16 mouse cellular contexts compared by ENCODE assay signal in the genomic region with DNA sequence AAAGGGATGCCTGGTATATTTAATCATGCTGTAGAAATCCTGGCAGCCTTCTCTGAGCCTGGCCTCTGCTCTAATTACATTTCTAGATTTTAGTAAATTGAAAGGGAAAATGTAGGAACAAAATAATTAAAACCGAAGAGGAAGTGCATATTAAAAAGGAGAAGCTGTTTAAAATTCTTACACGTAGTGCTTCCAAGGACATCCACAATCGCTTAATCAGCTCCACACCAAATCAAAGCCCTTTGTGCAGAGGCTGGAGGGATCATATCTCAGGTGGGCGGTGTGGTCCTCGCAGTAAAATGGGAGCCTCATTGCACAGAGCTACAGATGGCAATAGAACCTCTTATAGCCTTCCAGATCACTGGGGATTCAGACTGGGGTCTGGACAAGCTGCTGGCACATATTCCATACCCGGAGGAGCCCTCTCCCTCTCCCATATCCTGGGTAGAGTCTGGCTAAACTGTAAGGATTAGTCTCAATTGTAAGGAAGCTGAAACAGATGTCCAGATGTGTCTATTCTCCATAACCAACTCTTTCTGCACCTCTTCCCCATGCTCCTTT. TPM values are rescaled to one million over a fixed set of nuclear protein-coding genes. Genes with fewer than 3 reads are reported as not detected.
DNase-seq lines count a peak whose midpoint lies in the region; ATAC-seq lines count a peak whose summit lies in the region.
"Had no signal": no experiment of that assay in that cellular context is flagged by ENCODE, and none has a peak within 500 bp of the region (broad histone marks: within the 10 kb centered on the region; RNA-seq: fewer than 3 reads in every experiment).

No protein-coding gene starts in this region.

- no peak overlapping the region for H3K27ac ChIP-seq in heart, embryonic 12.5 days (ENCODE audit: poor library complexity, severe bottlenecking)
- H3K27ac ChIP-seq in midbrain, embryonic 13.5 days: peak overlapping the region; percentile 51
- H3K27ac ChIP-seq in midbrain, embryonic 10.5 days (replicated peaks): no peak overlapping the region
- H3K27ac ChIP-seq in embryonic facial prominence, embryonic 15.5 days (replicated peaks): 0 out of 2 replicates have a peak overlapping the region, but pooled peaks have one; percentile 1
- H3K27ac ChIP-seq: heart, adult 2 months; liver, embryonic 15.5 days had no signal

- ATAC-seq in heart, embryonic 12.5 days (ENCODE audit: insufficient number of reproducible peaks, low FRiP score): no peak
- no peak for ATAC-seq in midbrain, embryonic 13.5 days
- no peak for ATAC-seq in embryonic facial prominence, embryonic 15.5 days (ENCODE audit: insufficient number of reproducible peaks, low FRiP score, low TSS enrichment, low read depth)
- ATAC-seq: Patski had no signal

- intact Hi-C loops in heart, postnatal 25 days (cut with DNase I): no loop called here

- no peaks in the 10 kb centered on the region for H3K27me3 ChIP-seq in heart, embryonic 12.5 days (replicated peaks)
- H3K27me3 ChIP-seq in midbrain, embryonic 13.5 days: peaks cover 3% of the 10 kb centered on the region; the same call in 1 of the 2 replicates
- peaks cover 21% of the 10 kb centered on the region for H3K27me3 ChIP-seq in midbrain, embryonic 10.5 days (ENCODE audit: low read depth, poor library complexity, severe bottlenecking)
- H3K27me3 ChIP-seq in embryonic facial prominence, embryonic 15.5 days: no peaks in the 10 kb centered on the region
- H3K27me3 ChIP-seq: Patski had no signal

- H3K4me3 ChIP-seq in heart, embryonic 12.5 days: no peak overlapping the region
- no peak overlapping the region for H3K4me3 ChIP-seq in midbrain, embryonic 13.5 days (replicated peaks)
- H3K4me3 ChIP-seq in midbrain, embryonic 10.5 days: no peak overlapping the region
- no peak overlapping the region for H3K4me3 ChIP-seq in embryonic facial prominence, embryonic 15.5 days (replicated peaks)
- H3K4me3 ChIP-seq: heart, adult 2 months; liver, embryonic 15.5 days had no signal

- 73% methylated on average over 6 of the region's 6 CpGs for WGBS in heart, embryonic 12.5 days
- 56% methylated on average over 6 of the region's 6 CpGs for WGBS in midbrain, embryonic 13.5 days
- WGBS in midbrain, embryonic 10.5 days: 73% methylated on average over 6 of the region's 6 CpGs
- 25% methylated on average over 6 of the region's 6 CpGs for WGBS in embryonic facial prominence, embryonic 15.5 days

- H3K36me3 ChIP-seq in heart, embryonic 12.5 days: no peaks in the 10 kb centered on the region
- no peaks in the 10 kb centered on the region for H3K36me3 ChIP-seq in midbrain, embryonic 13.5 days
- no peaks in the 10 kb centered on the region for H3K36me3 ChIP-seq in midbrain, embryonic 10.5 days
- no peaks in the 10 kb centered on the region for H3K36me3 ChIP-seq in embryonic facial prominence, embryonic 15.5 days
- H3K36me3 ChIP-seq: liver, embryonic 15.5 days had no signal

- peaks cover 14% of the 10 kb centered on the region for H3K4me1 ChIP-seq in heart, embryonic 12.5 days (replicated peaks)
- H3K4me1 ChIP-seq in midbrain, embryonic 13.5 days (replicated peaks): peaks cover 22% of the 10 kb centered on the region
- peaks cover 18% of the 10 kb centered on the region for H3K4me1 ChIP-seq in midbrain, embryonic 10.5 days
- peaks cover 27% of the 10 kb centered on the region for H3K4me1 ChIP-seq in embryonic facial prominence, embryonic 15.5 days

- DNase-seq in heart, postnatal 25 days (ENCODE audit: low spot score): no peak
- DNase-seq in midbrain, embryonic 10.5 days (ENCODE audit: low spot score): no peak
- DNase-seq in adipocyte (ENCODE audit: low spot score): no peak
- no peak for DNase-seq in thymus, postnatal 25 days
- DNase-seq: cerebellum, postnatal 36 days; heart, adult 2 months; heart, postnatal 14 days; kidney, adult 18-20 months; kidney, postnatal 25 days; right cerebral cortex, postnatal 4 days; thymus, adult 2 months had no signal

- H3K9ac ChIP-seq in heart, embryonic 12.5 days: peak overlapping the region; percentile 24; the same call in 1 of the 2 replicates
- no peak overlapping the region for H3K9ac ChIP-seq in midbrain, embryonic 13.5 days (replicated peaks)
- H3K9ac ChIP-seq in embryonic facial prominence, embryonic 15.5 days: no peak overlapping the region
- H3K9ac ChIP-seq: liver, embryonic 15.5 days had no signal

- no peak overlapping the region for H3K4me2 ChIP-seq in heart, embryonic 12.5 days
- H3K4me2 ChIP-seq in midbrain, embryonic 13.5 days (replicated peaks): no peak overlapping the region
- no peak overlapping the region for H3K4me2 ChIP-seq in embryonic facial prominence, embryonic 15.5 days (replicated peaks)
- H3K4me2 ChIP-seq: liver, embryonic 15.5 days had no signal

- H3K9me3 ChIP-seq in heart, embryonic 12.5 days (replicated peaks): no peaks in the 10 kb centered on the region
- no peaks in the 10 kb centered on the region for H3K9me3 ChIP-seq in midbrain, embryonic 13.5 days
- no peaks in the 10 kb centered on the region for H3K9me3 ChIP-seq in midbrain, embryonic 10.5 days (replicated peaks)
- no peaks in the 10 kb centered on the region for H3K9me3 ChIP-seq in embryonic facial prominence, embryonic 15.5 days (replicated peaks)
- H3K9me3 ChIP-seq: liver, embryonic 15.5 days had no signal

RNA-seq across cellular contexts. Expression of a gene that starts 2.3 kb away (rescaled TPM):
- 115 and 119 TPM in 2 replicates for polyA plus RNA-seq in heart, embryonic 12.5 days (2016; fragmentation: Nextera tagmentation; extraction: Ambion mirVana)
- 100 to 1,000 TPM; 180 to 195 TPM for total RNA-seq in heart, postnatal 25 days (2021)
- polyA plus RNA-seq in midbrain, embryonic 13.5 days (2015; fragmentation: Nextera tagmentation; extraction: Ambion mirVana): 199 and 202 TPM in 2 replicates
- polyA plus RNA-seq in midbrain, embryonic 10.5 days (2016; fragmentation: Nextera tagmentation; extraction: Ambion mirVana): 170 and 198 TPM in 2 replicates
- polyA plus RNA-seq in embryonic facial prominence, embryonic 15.5 days (2015; fragmentation: Nextera tagmentation; extraction: Ambion mirVana): 172 and 189 TPM in 2 replicates

RNA-seq across cellular contexts. Expression of a gene that starts 27.0 kb away (rescaled TPM):
- 86.0 and 86.5 TPM in 2 replicates for polyA plus RNA-seq in heart, embryonic 12.5 days (2016; fragmentation: Nextera tagmentation; extraction: Ambion mirVana)
- total RNA-seq in heart, postnatal 25 days (2021): 10 to 100 TPM; 36.6 to 43.4 TPM
- polyA plus RNA-seq in midbrain, embryonic 13.5 days (2015; fragmentation: Nextera tagmentation; extraction: Ambion mirVana): 149 and 151 TPM in 2 replicates
- polyA plus RNA-seq in midbrain, embryonic 10.5 days (2016; fragmentation: Nextera tagmentation; extraction: Ambion mirVana): 123 and 131 TPM in 2 replicates
- polyA plus RNA-seq in embryonic facial prominence, embryonic 15.5 days (2015; fragmentation: Nextera tagmentation; extraction: Ambion mirVana): 100 TPM in 2 replicates

Comparison
In these comparisons a context has a peak if more than half of its experiments do, and no peak if none do; other contexts are left out.
1. H3K27ac ChIP-seq: peak in midbrain, embryonic 13.5 days (single experiment) and embryonic facial prominence, embryonic 15.5 days (single experiment); none in heart, embryonic 12.5 days (single experiment) and midbrain, embryonic 10.5 days (single experiment).